Mouse (Mus musculus) embryonic facial prominence, embryonic 12.5 days (tissue): Measurements from ENCODE around the gene Prkn. TPM values are rescaled to one million over a fixed set of nuclear protein-coding genes. Genes with fewer than 3 reads are reported as not detected.

Experiments
- ATAC-seq: fragments of 200-750 bp; cut with Nextera tagmentation; 2 replicates; pipeline ENCODE4 v1.8.0; 2017; ENCODE audit not compliant: insufficient number of reproducible peaks, insufficient read depth, low FRiP score, low TSS enrichment
- H3K27ac ChIP-seq: fragments of 300-500 bp; sonication (generic); 2 replicates; pipeline ENCODE4 v1.5.1; 2016; ENCODE audit warnings: mild to moderate bottlenecking
- H3K27me3 ChIP-seq: fragments of 300-500 bp; sonication (generic); 2 replicates; pipeline ENCODE4 v1.6.1; 2016; ENCODE audit warnings: mild to moderate bottlenecking, moderate library complexity
- H3K36me3 ChIP-seq: fragments of 300-500 bp; sonication (generic); 2 replicates; pipeline ENCODE4 v1.6.1; 2016; ENCODE audit warnings: mild to moderate bottlenecking
- H3K4me1 ChIP-seq: fragments of 300-500 bp; sonication (generic); 2 replicates; pipeline ENCODE4 v1.6.1; 2016
- H3K4me2 ChIP-seq: fragments of 300-500 bp; sonication (generic); replicated peaks from 2 replicates; pipeline ENCODE4 v1.6.1; 2016; ENCODE audit warnings: mild to moderate bottlenecking, moderate library complexity
- H3K4me3 ChIP-seq: fragments of 300-500 bp; sonication (generic); 2 replicates; pipeline ENCODE4 v1.5.1; 2016; ENCODE audit warnings: mild to moderate bottlenecking
- H3K9ac ChIP-seq: fragments of 300-500 bp; sonication (generic); 2 replicates; pipeline ENCODE4 v1.6.1; 2016; ENCODE audit warnings: mild to moderate bottlenecking, moderate library complexity
- H3K9me3 ChIP-seq: fragments of 300-500 bp; sonication (generic); 2 replicates; pipeline ENCODE4 v1.6.1; 2016; ENCODE audit warnings: mild to moderate bottlenecking, moderate library complexity
- WGBS: fragments of 180-500 bp; shearing (Covaris S2); methylation state at CpG from one replicate; pipeline ENCODE4 v1.1.7; 2016; 5-methylcytosine and 5-hydroxymethylcytosine counted together
- polyA plus RNA-seq: library from polyadenylated mRNA; unstranded; fragments of >200 nt; fragmentation: Nextera tagmentation; extraction: Ambion mirVana; gene quantifications from 2 replicates; pipeline ENCODE4 v1.2.1, GENCODE M21; 2016

Prkn gene
- polyA plus RNA-seq, 1 experiment from 2014 or later, result 1.8 TPM

DNA sequence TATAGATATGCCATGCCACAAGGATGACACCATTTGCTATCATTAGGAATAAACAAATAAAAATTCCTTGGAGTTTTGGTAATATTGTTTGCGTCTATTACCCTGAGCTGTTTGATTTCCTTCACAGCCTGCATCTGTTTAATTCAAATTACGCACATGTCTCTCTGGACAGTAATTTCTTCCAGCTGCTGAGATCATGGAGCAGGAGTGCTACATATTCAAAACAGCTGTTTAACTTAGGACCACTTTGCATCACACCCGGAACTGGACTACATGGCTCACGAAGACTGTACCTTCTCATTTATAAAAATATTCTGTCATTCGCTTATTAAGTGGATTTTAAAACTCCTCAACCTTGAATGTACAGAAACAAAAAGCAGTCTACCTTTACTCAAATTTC lies 246.9 kb downstream of the Prkn start:
- no peak overlapping the region for H3K4me3 ChIP-seq
- H3K9me3 ChIP-seq, result no peaks in the 10 kb centered on the region
- no peaks in the 10 kb centered on the region for H3K36me3 ChIP-seq
- no peak for ATAC-seq
- H3K9ac ChIP-seq, result no peak overlapping the region
- H3K4me2 ChIP-seq, result no peak overlapping the region
- 31% methylated on average over 5 of the region's 5 CpGs for WGBS
- H3K4me1 ChIP-seq, result peaks cover 16% of the 10 kb centered on the region
- no peaks in the 10 kb centered on the region for H3K27me3 ChIP-seq
- no peak overlapping the region for H3K27ac ChIP-seq

DNA sequence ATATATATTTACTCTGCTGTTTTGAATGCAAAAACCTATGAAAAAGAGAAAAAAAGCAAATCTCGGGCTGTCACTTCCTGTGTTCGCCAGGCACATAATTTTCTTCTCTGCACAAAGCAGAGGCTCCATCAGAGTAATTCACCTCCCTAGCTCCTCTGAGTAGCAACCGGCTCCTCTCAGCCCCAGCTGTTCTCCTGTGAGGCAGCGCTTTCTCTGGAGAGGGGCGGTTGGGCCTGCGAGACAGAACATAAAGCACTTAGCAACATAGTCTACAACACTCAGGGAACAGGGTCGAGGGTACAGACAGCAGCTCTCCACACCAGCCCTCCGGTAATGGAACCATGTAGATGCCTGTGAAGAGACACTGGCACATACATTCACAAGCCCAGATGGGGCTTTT lies 247.6 kb downstream of the Prkn start:
- Histone ChIP-seq H3K27me3 (no peaks in the 10 kb centered on the region), H3K9ac (no peak overlapping the region), H3K4me2 (no peak overlapping the region), H3K36me3 (no peaks in the 10 kb centered on the region), H3K27ac (peak overlapping the region; percentile 47), H3K9me3 (no peaks in the 10 kb centered on the region), H3K4me1 (peaks cover 20% of the 10 kb centered on the region), H3K4me3 (no peak overlapping the region)
- 26% methylated on average over 8 of the region's 8 CpGs for WGBS
- ATAC-seq, result no peak

DNA sequence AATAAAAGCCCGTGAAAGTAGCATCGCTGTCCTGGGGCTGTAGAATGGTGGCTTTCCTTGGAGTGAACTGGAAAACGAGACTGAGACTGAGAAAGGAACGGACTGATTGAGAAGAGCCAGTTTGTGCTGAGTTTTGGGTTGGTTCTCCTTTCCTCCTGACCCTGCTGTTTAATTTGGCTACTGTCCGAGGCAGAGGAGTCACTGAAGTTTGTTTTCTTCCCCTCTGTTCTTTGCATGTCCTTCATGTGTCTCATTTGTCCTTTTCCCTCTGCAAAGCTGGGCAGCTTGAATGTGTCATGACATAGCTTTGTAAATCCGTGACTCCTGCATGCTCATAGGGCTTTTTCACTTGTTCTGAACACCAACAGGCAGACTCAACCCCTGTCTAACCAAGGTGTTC lies 249.2 kb downstream of the Prkn start:
- Histone ChIP-seq H3K4me2 (no peak overlapping the region), H3K9ac (no peak overlapping the region), H3K9me3 (no peaks in the 10 kb centered on the region), H3K36me3 (no peaks in the 10 kb centered on the region), H3K4me3 (no peak overlapping the region), H3K4me1 (peaks cover 25% of the 10 kb centered on the region), H3K27ac (no peak overlapping the region), H3K27me3 (no peaks in the 10 kb centered on the region)
- ATAC-seq, result no peak
- WGBS, result 82% methylated on average over 6 of the region's 6 CpGs

GRCm38 (mm10) chr17:11092900-11093299 lies 252.7 kb downstream of the Prkn start:
- Histone ChIP-seq H3K4me2 (no peak overlapping the region), H3K27me3 (no peaks in the 10 kb centered on the region), H3K27ac (peak overlapping the region; percentile 36; the same call in 1 of the 2 replicates), H3K36me3 (no peaks in the 10 kb centered on the region), H3K4me1 (peaks cover 12% of the 10 kb centered on the region), H3K9ac (no peak overlapping the region), H3K4me3 (no peak overlapping the region), H3K9me3 (no peaks in the 10 kb centered on the region)
- WGBS, result 15% methylated on average over 6 of the region's 6 CpGs
- no peak for ATAC-seq

DNA sequence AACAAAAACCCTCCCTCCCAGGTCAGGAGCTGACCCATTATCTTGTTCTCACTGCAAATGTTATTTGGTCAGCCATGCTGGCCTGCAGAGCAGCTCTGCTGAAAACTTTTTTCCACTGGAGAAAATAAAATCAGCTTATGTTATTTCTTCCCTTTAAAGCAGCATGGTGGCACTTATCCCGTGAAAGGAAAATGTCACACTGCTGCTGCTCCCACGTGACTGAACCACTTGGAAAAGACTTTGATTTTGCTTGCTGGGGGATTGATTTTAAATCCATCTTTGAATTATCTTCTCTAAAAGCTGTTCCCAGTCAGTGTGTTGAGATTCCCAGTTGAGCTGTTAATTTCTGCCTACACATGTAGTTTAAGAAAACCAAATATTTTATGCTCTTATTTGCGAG lies 253.1 kb downstream of the Prkn start:
- H3K4me3 ChIP-seq, result no peak overlapping the region

DNA sequence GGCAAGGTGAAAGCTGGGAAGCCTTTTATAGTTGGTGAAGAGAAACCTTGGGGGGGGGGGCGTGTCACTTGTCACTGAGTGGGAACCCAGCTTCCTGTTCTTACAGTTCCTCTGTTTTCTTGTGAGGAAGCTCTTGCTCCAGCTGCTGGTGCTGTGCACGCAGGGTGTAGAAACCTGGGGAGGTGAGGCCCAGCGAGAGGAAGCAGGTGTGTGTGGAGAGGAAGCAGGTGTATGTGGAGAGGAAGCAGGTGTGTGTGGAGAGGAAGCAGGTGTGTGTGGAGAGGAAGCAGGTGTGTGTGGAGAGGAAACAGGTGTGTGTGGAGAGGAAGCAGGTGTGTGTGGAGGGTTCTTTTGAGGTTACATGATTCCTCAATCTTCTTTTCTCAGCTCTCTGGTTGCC lies 266.8 kb downstream of the Prkn start:
- Histone ChIP-seq H3K9ac (no peak overlapping the region), H3K4me1 (no peaks in the 10 kb centered on the region), H3K9me3 (no peaks in the 10 kb centered on the region), H3K27me3 (no peaks in the 10 kb centered on the region), H3K4me3 (no peak overlapping the region), H3K36me3 (no peaks in the 10 kb centered on the region), H3K27ac (no peak overlapping the region), H3K4me2 (no peak overlapping the region)
- ATAC-seq, result no peak
- WGBS, result 92% methylated on average over 3 of the region's 3 CpGs

More for the DNA sequence above, 253.1 kb downstream of the Prkn start:
- no peaks in the 10 kb centered on the region for H3K9me3 ChIP-seq
- H3K27me3 ChIP-seq, result no peaks in the 10 kb centered on the region
- no peak overlapping the region for H3K4me2 ChIP-seq
- 35% methylated on average over 3 of the region's 3 CpGs for WGBS
- ATAC-seq, result no peak
- no peak overlapping the region for H3K9ac ChIP-seq
- no peak overlapping the region for H3K27ac ChIP-seq
- H3K4me1 ChIP-seq, result peaks cover 10% of the 10 kb centered on the region
- H3K36me3 ChIP-seq, result no peaks in the 10 kb centered on the region

DNA sequence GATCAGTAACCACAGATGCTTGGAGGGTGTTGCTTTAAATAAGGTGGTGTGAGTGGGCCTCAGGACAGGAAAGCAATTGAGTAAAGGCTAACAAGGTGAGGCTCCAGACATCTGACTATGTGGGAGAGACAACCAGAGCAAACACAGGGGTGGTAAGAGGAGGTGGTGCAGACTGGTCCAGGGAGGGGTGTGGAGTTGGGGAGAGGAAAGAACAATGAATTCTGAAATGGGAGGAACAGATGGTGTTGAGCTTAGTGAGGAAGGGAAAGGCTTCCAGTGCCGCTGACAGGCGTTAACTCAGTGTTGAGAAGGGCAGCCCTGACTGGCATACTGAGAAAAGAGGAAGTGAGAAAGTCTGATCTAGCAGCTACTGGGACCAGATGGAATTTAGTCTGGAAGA lies 267.7 kb downstream of the Prkn start:
- no peaks in the 10 kb centered on the region for H3K9me3 ChIP-seq
- no peaks in the 10 kb centered on the region for H3K27me3 ChIP-seq
- H3K4me2 ChIP-seq, result no peak overlapping the region
- no peaks in the 10 kb centered on the region for H3K4me1 ChIP-seq
- WGBS, result 58% methylated on average over 2 of the region's 2 CpGs
- H3K9ac ChIP-seq, result no peak overlapping the region
- H3K4me3 ChIP-seq, result no peak overlapping the region
- H3K36me3 ChIP-seq, result no peaks in the 10 kb centered on the region
- ATAC-seq, result no peak
- no peak overlapping the region for H3K27ac ChIP-seq

- no peak overlapping the region for H3K4me2 ChIP-seq
- no peaks in the 10 kb centered on the region for H3K27me3 ChIP-seq
- no peak overlapping the region for H3K4me3 ChIP-seq
- WGBS, result 82% methylated on average over 10 of the region's 10 CpGs
- H3K9ac ChIP-seq, result no peak overlapping the region
- ATAC-seq, result no peak
- no peaks in the 10 kb centered on the region for H3K4me1 ChIP-seq
- no peaks in the 10 kb centered on the region for H3K9me3 ChIP-seq
- no peak overlapping the region for H3K27ac ChIP-seq
- no peaks in the 10 kb centered on the region for H3K36me3 ChIP-seq
These were observed 277.3 kb downstream of the Prkn start for GRCm38 (mm10) chr17:11117508-11117907.

DNA sequence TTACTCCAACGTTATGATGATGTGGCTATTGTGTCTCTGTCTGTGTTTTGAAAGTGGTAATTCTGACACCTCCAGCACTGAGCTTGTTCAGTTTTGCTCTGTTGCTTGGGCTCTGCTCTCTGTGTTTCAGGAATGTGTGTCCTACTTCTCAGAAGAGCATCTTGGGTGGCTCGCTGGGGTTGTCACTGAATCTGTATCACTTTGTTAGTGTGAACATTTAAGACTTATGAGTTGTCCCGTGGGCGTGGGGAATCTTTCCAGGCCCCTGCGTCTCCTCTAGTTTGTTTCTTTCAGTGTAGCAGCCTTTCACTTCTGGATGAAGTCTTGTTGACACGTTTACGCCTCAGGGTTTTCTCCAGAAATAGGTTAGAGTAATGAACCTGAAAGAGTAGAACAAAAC lies 283.9 kb downstream of the Prkn start:
- no peak overlapping the region for H3K4me2 ChIP-seq
- no peak for ATAC-seq
- H3K27me3 ChIP-seq, result no peaks in the 10 kb centered on the region
- H3K4me3 ChIP-seq, result no peak overlapping the region
- H3K4me1 ChIP-seq, result no peaks in the 10 kb centered on the region
- WGBS, result 74% methylated on average over 7 of the region's 7 CpGs
- H3K9me3 ChIP-seq, result no peaks in the 10 kb centered on the region
- no peaks in the 10 kb centered on the region for H3K36me3 ChIP-seq
- no peak overlapping the region for H3K9ac ChIP-seq
- H3K27ac ChIP-seq, result no peak overlapping the region

DNA sequence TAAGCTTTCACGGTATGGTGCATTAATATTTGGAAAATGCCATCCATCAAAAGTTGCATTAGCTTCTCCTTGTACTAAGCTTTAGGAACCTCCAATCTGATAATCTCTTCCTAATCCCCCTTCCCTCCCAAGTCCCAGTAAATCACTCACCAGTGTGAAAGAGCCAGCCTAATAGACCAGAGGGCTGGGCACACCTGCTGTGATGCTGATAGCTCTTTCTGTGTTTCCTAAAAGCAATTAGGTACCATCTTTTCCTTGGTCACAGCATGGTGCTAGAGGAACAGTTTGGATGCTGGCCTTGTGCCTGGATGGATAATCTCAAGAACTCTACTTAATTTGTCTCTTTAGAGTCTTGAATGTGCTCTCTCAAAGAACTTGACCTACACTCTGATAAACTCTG lies 287.0 kb downstream of the Prkn start:
- no peak for ATAC-seq
- Histone ChIP-seq H3K9ac (no peak overlapping the region), H3K4me3 (no peak overlapping the region), H3K36me3 (no peaks in the 10 kb centered on the region), H3K9me3 (no peaks in the 10 kb centered on the region), H3K27ac (no peak overlapping the region), H3K4me1 (no peaks in the 10 kb centered on the region), H3K27me3 (no peaks in the 10 kb centered on the region), H3K4me2 (no peak overlapping the region)
- WGBS, result 92% methylated on average over 1 of the region's 1 CpGs

DNA sequence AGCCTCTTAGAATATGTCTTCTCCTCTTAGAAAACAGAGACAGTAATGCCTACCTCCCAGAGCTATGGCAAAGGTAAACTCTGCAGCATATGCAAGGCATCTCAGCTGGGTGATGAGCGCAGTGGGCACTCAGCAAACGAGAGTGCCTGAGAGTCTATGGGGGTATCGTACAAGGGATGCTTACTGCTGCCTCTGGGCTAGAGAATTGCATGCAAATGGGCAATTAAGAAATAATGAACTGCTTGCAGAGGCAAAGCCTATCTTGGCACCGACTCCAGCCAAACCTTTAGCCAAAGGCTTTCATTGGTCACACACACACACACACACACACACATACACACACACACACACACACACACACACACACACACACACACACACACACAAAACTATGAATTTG lies 290.7 kb downstream of the Prkn start:
- H3K27me3 ChIP-seq, result no peaks in the 10 kb centered on the region
- no peaks in the 10 kb centered on the region for H3K36me3 ChIP-seq
- ATAC-seq, result no peak
- H3K9me3 ChIP-seq, result no peaks in the 10 kb centered on the region
- H3K27ac ChIP-seq, result no peak overlapping the region
- no peak overlapping the region for H3K4me3 ChIP-seq
- H3K9ac ChIP-seq, result no peak overlapping the region
- 85% methylated on average over 4 of the region's 4 CpGs for WGBS
- no peak overlapping the region for H3K4me2 ChIP-seq
- no peaks in the 10 kb centered on the region for H3K4me1 ChIP-seq

DNA sequence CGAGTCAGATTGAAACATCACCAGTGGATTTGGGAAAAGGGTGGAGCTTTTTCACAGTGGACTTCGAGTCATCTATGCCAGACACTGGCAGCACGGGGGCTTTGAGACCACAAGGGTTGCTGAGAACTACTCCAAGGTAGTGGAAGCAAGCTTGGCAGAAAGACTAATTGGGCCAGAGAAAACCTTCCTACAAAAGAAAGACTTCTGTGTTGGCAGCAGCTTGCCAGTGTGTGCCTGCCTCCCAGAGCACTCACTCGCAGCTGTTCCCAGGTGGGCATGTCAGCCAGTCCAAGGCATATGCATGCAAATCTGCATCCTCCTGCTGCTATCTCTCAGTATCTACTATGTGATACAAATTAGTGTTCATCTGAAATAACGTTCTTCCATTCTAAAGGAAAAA lies 302.1 kb downstream of the Prkn start:
- H3K4me1 ChIP-seq, result no peaks in the 10 kb centered on the region
- H3K4me3 ChIP-seq, result no peak overlapping the region
- H3K9ac ChIP-seq, result no peak overlapping the region
- H3K36me3 ChIP-seq, result no peaks in the 10 kb centered on the region
- H3K4me2 ChIP-seq, result no peak overlapping the region
- H3K27ac ChIP-seq, result no peak overlapping the region
- no peaks in the 10 kb centered on the region for H3K9me3 ChIP-seq
- ATAC-seq, result no peak
- 75% methylated on average over 5 of the region's 5 CpGs for WGBS
- H3K27me3 ChIP-seq, result no peaks in the 10 kb centered on the region

DNA sequence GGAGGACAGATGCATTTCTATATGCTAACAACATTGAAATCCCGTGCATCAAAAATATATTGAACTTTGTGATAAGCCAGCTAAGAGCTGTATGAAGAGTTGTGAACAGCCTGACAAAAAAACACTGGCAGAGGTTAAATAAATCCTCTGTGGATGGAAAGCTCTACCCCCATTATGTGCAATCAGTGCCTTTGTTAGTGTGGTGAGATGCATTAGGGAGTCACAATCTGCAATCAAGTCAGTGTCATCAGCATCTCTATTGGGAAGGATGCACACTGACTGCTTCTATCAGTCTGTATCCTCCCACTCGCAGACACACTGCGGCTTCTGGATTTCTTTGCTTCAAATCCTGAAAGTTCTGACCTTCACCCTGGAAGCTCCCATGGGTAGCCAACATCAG lies 315.9 kb downstream of the Prkn start:
- Histone ChIP-seq H3K9me3 (no peaks in the 10 kb centered on the region), H3K9ac (no peak overlapping the region), H3K36me3 (no peaks in the 10 kb centered on the region), H3K27ac (no peak overlapping the region), H3K4me3 (no peak overlapping the region), H3K27me3 (no peaks in the 10 kb centered on the region), H3K4me1 (no peaks in the 10 kb centered on the region), H3K4me2 (no peak overlapping the region)
- 87% methylated on average over 3 of the region's 3 CpGs for WGBS
- ATAC-seq, result no peak
